Mouse (Mus musculus) heart, postnatal 14 days (tissue): ENCODE results near the gene Rpl13. TPM values are rescaled to one million over a fixed set of nuclear protein-coding genes. Genes with fewer than 3 reads are reported as not detected.
A peak's percentile ranks its signal among the peaks of the same experiment; 100 is the strongest.
"Not testable (repeated sequence)": the region's sequence is repeated elsewhere in the genome, so short reads cannot be mapped to it uniquely, and the experiment has no call there.

Experiments
- DNase-seq, 2 experiments: peaks; one replicate each; pipeline ENCODE4 v3.0.0; 2021 to 2022
- intact Hi-C: fragments of 180-260 bp; cut with DNase I; formaldehyde crosslinking; loops from one replicate; pipeline ENCODE4 v1.15.1; 2025
- long read RNA-seq, 2 experiments: library from polyadenylated mRNA; stranded (forward); transcript quantifications; one replicate each; pipeline ENCODE4 v2.0.0; 2021
- total RNA-seq, 2 experiments: library from RNA; stranded (reverse); gene quantifications; 2 replicates each; pipeline ENCODE4 v1.2.3; 2021

The Rpl13 gene
- total RNA-seq: 100 to 1,000 TPM; 426 to 446 TPM
- long read RNA-seq, experiment 1, transcript Rpl13-201 (6 exons, 780 nt): major isoform, 339 of 348 reads
- long read RNA-seq, experiment 1, partial matches to known transcripts: 6 of 348 reads
- long read RNA-seq, experiment 1, other reads (novel, unspliced or antisense): 3 of 348 reads
- long read RNA-seq, experiment 2, transcript Rpl13-201 (6 exons, 780 nt): major isoform, 290 of 305 reads
- long read RNA-seq, experiment 2, partial matches to known transcripts: 10 of 305 reads
- long read RNA-seq, experiment 2, other reads (novel, unspliced or antisense): 5 of 305 reads

DNA sequence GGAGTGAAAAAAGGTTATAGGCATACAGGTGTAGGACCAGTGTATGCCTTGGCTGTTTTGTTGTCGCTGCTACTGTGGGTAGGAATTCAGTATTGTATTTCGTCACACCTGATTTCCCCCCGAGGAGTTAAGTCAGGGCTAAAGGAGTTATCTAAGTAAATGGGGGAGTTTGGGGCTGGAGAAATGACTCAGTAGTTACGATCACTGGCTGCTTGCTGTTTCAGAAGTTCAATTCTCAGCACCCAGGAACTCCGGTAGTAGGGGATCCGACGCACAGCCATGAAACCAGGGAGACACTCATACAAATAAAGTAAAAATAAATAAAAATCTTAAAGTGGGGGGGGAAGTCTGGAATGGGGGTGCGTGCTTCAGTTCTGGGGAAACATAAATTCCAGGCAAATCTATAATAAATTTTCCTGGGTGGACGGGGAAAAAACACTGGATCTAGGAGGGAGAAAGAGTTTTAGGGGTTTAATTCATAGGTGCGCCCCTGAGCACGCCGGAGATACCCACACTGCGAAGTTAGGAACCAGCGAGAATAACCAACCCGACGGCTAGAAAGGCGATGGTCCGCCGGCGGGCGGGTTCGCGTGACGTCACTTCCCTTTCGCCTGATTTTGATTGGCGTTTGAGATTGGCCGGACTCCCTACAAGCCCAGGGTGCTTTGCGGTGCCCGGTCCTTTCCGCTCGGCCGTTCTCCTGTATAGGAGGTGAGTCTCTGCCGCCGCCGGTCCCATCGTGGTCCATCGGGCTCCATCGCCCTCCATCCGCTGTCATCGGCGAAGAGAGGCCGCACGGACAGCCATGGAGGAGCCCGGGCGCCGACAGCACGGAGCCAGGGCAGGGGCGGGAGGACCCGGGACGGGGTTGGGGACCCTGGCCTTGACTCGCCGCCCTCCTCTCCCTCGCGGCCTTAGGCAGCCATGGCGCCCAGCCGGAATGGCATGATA lies at the start of gene Rpl13:
TSS of gene Rpl13 (plus strand) at position 616 of the 951 bp plus-strand sequence.
- intact Hi-C loops: loop anchor here (2.0 to 5.0 kb wide), 3 partner anchors 60 to 265 kb away; partner anchors contain the start of gene Ankrd11
- DNase-seq: peak; percentile 95 to 99

DNA sequence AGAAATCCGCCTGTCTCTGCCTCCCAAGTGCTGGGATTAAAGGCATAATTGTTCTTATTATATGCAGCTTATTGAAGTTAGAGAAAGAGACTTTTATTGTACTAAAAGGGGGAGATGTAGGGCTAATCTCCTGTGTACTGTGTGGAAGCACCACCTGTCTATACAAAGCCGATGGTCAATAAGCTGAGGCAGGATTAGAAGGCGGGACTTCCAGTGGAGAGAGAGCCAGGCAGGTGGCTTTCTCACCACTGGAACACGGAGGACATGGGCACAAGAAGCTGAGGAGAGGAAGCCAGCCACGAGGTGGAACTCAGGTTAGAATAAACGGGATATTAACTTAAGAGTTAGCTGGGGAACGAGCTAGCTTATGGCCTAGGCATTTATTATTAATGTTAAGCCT lies 39.4 kb upstream of the Rpl13 start, which contains the start of gene Spg7:
TSS of gene Spg7 (plus strand) at position 222 of the 400 bp plus-strand sequence.
- intact Hi-C loops: no loop called here
- no peak for DNase-seq

DNA sequence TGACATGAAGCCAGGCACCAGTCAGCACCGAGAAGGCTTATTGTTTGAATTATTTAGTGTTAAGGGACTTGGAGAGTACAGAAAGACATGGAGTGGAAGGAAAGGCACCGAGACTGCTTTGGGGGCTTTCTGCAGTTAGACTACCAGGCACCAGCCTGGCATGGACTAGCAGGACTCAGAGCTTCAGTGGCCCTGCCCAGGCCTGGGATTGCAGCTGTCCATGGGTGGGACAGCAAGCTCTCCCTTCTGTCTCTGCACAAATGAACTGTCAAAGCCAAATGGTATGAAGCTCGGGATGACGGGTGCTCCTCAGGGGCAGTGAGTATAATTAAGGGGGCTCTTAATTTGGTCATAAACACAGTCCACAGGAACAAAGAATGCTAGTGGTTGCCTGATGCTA lies 38.1 kb upstream of the Rpl13 start:
- intact Hi-C loops: loop anchor here (2.0 kb wide), 1 partner anchor 21 kb away; the partner anchor contains the start of gene Ankrd11

DNA sequence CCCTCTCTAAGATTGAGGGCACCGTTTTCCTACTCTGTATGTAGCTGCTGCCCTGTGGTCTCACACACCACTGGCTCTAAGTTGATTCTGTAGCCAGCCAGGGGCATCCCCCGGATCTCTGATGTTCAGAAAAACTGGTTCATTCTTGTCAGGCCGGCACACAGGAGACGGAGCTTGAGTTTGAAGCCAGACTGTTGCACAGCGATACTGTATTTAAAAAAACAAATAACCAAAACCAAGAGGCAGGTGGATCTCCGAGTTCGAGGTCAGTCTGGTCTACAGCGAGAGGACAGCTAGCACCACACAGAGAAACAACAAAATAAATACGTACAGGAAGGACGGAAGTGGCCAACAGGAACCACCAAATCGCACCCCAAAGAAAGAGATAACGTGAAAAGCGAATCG lies 37.3 kb upstream of the Rpl13 start:
- intact Hi-C loops: loop anchor here (1.0 to 5.0 kb wide), 3 partner anchors 22 to 228 kb away; partner anchors contain the start of gene Ankrd11
- DNase-seq: peak in 1 of 2 experiments; percentile 31

More for the DNA sequence above, 38.1 kb upstream of the Rpl13 start:
- DNase-seq: no peak

GRCm38 (mm10) chr8:123065214-123066100 lies 36.7 kb upstream of the Rpl13 start:
- DNase-seq: peak; percentile 98
- intact Hi-C loops: loop anchor here (1.0 to 5.0 kb wide), 3 partner anchors 23 to 228 kb away; partner anchors contain the start of gene Ankrd11

DNA sequence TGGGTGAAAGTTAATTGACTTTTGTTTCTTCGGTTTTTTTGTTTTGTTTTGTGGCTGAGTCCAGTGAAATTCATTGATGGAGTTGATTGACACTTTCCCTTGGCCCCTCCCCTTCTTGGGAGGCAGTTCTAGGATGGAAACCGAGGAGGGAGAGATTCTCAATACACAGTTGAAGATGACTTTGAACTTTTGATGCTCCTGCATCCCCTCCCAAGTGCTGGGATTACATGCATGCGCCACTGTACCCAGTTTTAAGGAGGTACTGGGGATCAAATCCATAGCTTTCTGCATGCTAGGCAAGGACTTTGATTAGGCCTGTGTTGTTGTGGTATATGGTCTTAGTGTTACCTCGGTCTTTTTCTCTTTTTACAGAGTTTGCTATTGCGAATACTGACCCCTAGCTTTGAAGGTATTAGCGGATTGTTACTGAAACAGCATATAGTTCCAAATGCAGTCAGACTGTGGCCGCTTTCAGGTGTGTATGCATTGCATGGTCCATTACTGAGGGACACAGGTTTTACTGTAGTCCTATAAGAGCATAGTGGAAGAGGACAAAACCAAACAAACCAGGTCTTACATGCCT lies 36.0 kb upstream of the Rpl13 start:
- no peak for DNase-seq
- intact Hi-C loops: loop anchor here (5.0 kb wide), 1 partner anchor 229 kb away; no protein-coding TSS in a partner anchor

- DNase-seq: peak; percentile 54 to 55
- intact Hi-C loops: no loop called here
Observed at GRCm38 (mm10) chr8:123071176-123071575, 31.0 kb upstream of the Rpl13 start.

DNA sequence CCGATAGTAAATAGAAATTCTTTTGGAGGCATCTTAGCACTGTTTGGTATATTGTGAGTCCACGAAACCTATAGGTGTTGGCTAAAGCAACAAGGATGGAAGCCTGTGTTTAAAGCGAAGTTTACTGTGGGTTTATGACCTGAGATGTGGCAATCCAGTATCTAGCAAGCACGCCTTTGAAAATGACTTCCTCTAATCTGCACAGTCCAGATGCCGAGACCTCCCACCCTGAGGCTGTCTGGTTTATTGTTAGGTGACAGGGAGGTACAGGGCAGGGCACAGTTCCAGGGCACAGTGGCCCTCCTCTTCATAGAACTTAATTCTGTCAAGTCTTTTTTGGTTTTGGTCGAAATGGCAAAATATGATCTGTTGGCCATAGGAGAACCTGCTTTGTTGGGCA lies 24.9 kb upstream of the Rpl13 start:
- intact Hi-C loops: no loop called here
- no peak for DNase-seq

- DNase-seq: no peak
- intact Hi-C loops: no loop called here
Observed at GRCm38 (mm10) chr8:123082993-123083392, 19.2 kb upstream of the Rpl13 start.

DNA sequence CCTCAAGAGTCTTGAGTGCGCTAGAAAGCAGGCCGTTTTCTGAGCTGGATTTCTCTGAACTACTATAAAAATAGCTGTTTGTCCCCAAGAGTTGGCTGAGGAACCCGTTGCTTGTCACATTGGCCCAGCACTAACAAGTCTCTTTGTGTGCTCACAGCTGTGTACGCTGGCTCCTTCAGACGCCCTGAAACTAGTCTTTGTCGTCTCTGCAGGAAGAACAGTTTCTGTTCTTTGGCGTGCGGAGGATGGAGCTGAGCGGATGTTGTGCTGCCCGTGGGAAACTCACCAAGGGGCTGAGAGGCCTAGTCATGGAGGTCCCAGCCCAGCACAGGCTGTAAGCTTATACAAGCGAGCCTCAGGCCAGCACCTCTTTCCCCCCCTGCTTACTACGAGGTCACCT lies 18.5 kb upstream of the Rpl13 start:
- DNase-seq: no peak
- intact Hi-C loops: no loop called here

GRCm38 (mm10) chr8:123087289-123087688 lies 14.9 kb upstream of the Rpl13 start:
- intact Hi-C loops: no loop called here
- DNase-seq: no peak

DNA sequence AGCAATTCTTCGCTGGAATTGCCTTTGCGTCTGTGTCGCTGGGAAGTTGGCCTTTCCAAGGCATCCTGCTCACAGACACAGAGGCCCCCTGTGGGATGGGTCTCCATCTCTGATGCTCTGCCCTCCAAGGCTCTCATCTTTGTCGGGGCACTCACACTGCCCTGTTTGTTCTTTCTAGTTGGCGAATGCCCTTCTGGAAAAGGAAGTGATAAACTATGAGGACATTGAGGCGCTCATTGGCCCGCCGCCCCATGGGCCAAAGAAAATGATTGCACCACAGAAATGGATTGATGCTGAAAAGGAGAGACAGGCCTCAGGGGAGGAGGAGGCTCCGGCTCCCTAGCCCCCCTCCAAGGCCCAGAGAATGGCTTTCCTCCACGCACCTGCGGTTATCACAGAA lies 4.9 kb upstream of the Rpl13 start:
- intact Hi-C loops: no loop called here
- DNase-seq: no peak

GRCm38 (mm10) chr8:123097786-123098584 lies 4.2 kb upstream of the Rpl13 start:
- no peak for DNase-seq
- intact Hi-C loops: no loop called here

DNA sequence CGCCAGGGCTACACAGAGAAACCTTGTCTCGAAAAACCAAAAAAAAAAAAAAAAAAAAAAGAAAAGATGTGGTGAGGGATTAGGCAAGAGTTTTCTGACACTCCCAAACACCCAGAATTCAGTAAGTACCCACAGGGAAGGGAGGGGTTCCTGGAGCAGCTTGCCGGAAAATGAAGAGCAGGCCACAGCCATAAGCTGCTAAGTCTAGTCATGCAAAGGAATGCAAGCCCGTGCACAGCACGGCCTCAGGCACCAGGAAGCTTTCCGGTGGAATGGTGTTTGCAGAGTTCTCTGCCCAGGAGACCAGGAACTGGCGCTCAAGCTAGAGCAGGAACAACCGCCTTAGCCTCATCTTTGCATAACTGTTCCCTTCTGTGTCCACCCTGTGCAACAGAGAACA lies 1.9 kb upstream of the Rpl13 start:
- no peak for DNase-seq
- intact Hi-C loops: loop anchor here (2.0 to 5.0 kb wide), 3 partner anchors 58 to 263 kb away; partner anchors contain the start of gene Ankrd11

DNA sequence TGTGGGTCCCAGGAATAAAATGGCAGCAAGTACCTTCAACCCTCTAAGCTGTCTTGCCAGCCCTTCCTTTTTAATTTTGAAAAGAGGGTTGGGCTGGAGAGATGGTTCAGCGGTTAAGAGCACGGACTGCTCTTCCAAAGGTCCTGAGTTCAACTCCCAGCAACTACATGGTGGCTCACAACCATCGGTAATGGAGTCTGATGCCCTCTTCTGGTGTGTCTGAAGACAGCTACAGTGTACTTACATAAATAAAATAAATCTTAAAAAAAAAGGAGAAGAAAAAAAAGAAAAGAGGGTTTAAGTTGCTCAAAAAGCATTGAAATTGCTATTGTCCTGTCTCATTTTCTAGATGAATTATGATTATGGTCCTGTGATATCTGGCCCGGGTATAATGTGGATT lies 906 bp upstream of the Rpl13 start:
- DNase-seq: no peak
- intact Hi-C loops: loop anchor here (2.0 to 5.0 kb wide), 3 partner anchors 59 to 264 kb away; partner anchors contain the start of gene Ankrd11

DNA sequence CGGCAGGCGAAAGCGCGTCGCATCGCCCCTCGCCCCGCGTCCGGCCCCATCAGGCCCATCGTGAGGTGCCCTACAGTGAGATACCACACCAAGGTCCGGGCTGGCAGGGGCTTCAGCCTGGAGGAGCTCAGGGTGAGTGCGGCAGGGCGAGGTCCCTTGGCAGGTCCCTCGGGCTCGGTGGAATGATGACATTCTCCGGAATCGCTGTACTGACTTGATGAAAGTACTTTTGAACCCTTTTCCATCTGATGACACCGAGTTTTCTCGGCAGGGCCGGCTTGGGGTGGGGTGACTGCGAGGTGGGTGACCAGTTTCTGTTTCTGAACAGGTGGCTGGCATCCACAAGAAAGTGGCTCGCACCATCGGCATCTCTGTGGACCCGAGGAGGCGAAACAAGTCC lies 705 bp downstream of the Rpl13 start:
- intact Hi-C loops: loop anchor here (5.0 kb wide), 2 partner anchors 61 to 266 kb away; partner anchors contain the start of gene Ankrd11
- not testable (repeated sequence) for DNase-seq

DNA sequence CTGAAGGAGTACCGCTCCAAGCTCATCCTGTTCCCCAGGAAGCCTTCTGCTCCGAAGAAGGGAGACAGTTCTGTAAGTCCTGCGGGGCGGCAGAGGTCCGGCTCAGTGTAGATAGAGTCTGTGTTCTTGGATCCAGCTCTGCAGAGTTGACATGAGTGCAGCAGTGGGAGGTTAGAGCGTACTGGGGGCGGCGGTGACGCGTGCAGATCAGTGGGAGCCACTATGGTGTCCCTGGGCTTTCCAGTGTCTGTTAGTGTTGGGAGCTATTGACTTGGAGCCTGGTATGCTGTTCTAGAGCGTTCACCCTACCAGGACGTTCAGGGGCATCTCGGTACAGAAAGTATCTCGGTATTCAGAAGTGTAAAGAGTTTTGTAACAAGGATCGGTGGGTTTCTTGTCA lies 1.1 kb downstream of the Rpl13 start:
- intact Hi-C loops: loop anchor here (5.0 kb wide), 2 partner anchors 61 to 266 kb away; partner anchors contain the start of gene Ankrd11
- no peak for DNase-seq

DNA sequence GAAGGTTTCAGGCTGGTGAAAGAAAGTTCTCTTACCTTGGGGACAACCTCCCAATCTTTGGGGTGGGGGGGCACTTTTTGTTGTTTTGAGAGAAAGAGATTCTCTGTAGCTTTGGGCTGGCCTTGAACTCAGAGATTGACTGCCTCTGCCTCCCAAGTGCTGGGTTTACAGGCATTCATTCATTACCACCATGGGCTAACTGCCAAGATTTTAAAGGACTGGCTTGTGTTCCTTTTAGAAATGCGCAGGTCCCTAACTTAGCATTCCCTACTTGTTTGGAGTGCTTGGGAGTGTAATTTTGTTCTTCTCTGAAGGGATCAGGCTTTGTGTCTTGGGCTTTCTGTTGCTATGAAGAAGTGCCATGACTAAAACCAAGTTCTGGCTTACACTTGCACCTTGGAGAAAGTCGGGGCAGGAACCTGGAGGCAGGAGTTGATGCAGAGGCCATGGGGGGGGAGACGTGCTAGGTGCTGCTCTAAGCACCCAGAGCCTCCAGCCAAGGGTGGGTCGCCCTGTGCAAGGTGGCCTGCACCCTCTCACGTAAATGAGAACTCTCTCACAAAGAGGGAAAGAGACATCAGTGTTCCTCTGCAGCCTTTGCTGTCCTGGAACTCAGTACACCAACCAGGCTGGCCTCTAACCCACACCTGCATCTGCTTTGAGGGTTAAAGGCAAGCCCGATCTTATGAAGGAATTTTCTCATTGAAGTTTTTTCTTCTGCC lies 2.1 kb downstream of the Rpl13 start:
- intact Hi-C loops: loop anchor here (2.0 to 5.0 kb wide), 3 partner anchors 62 to 267 kb away; partner anchors contain the start of gene Ankrd11
- no peak for DNase-seq
